Mouse (Mus musculus): ENCODE results near the gene Tapbp.
"Not testable (repeated sequence)": the region's sequence is repeated elsewhere in the genome, so short reads cannot be mapped to it uniquely, and the experiment has no call there.

The Tapbp gene

GRCm38 (mm10) chr17:33948905-33949537, 33.3 kb downstream of the Tapbp start:
- DNase-seq = no peak

- no peak for DNase-seq
These were observed 34.5 kb downstream of the Tapbp start for GRCm38 (mm10) chr17:33950131-33950625.

GRCm38 (mm10) chr17:33951021-33951946, 35.6 kb downstream of the Tapbp start, which contains the start of gene B3galt4:
B3galt4 (minus strand) TSS chr17:33951488.
- DNase-seq = peak; percentile 87

- DNase-seq = not testable (repeated sequence)
These were observed 36.3 kb downstream of the Tapbp start for GRCm38 (mm10) chr17:33952015-33952414.

- no peak for DNase-seq
These were observed 37.2 kb downstream of the Tapbp start for GRCm38 (mm10) chr17:33952879-33953278.

- DNase-seq = no peak
These were observed 37.6 kb downstream of the Tapbp start for GRCm38 (mm10) chr17:33953310-33953709.

GRCm38 (mm10) chr17:33953961-33954565, 38.4 kb downstream of the Tapbp start:
- DNase-seq = no peak

- no peak for DNase-seq
These were observed 39.2 kb downstream of the Tapbp start for GRCm38 (mm10) chr17:33954646-33955554.

- peak; percentile 87 for DNase-seq
These were observed 40.0 kb downstream of the Tapbp start, which contains the start of the genes Vps52 and Rps18 for GRCm38 (mm10) chr17:33955555-33956214. Vps52 (plus strand) TSS chr17:33955812. Rps18 (minus strand) TSS chr17:33956001.

GRCm38 (mm10) chr17:33956336-33956735, 40.6 kb downstream of the Tapbp start:
- DNase-seq = no peak

- no peak for DNase-seq
These were observed 41.8 kb downstream of the Tapbp start for GRCm38 (mm10) chr17:33957493-33957892.

GRCm38 (mm10) chr17:33958451-33958850, 42.8 kb downstream of the Tapbp start:
- no peak for DNase-seq

GRCm38 (mm10) chr17:33959135-33959534, 43.4 kb downstream of the Tapbp start:
- no peak for DNase-seq

GRCm38 (mm10) chr17:33959948-33960347, 44.2 kb downstream of the Tapbp start:
- DNase-seq = no peak

- DNase-seq = no peak
These were observed 47.2 kb downstream of the Tapbp start for GRCm38 (mm10) chr17:33962876-33963275.

GRCm38 (mm10) chr17:33965082-33965845, 49.6 kb downstream of the Tapbp start:
- DNase-seq = no peak

GRCm38 (mm10) chr17:33965846-33966550, 50.3 kb downstream of the Tapbp start:
- no peak for DNase-seq

- peak; percentile 68 for DNase-seq
These were observed 52.8 kb downstream of the Tapbp start for GRCm38 (mm10) chr17:33968489-33968888.

- DNase-seq = no peak
These were observed 53.2 kb downstream of the Tapbp start for GRCm38 (mm10) chr17:33968927-33969326.

GRCm38 (mm10) chr17:33969394-33969793, 53.7 kb downstream of the Tapbp start:
- DNase-seq = no peak

Data from right cerebral cortex, postnatal 14 days (tissue).